Mouse (Mus musculus): ENCODE results near the gene Ankra2.

The Ankra2 gene

GRCm38 (mm10) chr13:98296072-98296471 lies 33.2 kb downstream of the Ankra2 start:
- no peak for DNase-seq (ENCODE audit: low spot score)

- DNase-seq (ENCODE audit: low spot score) = no peak
These were observed 35.1 kb downstream of the Ankra2 start for GRCm38 (mm10) chr13:98297883-98298482.

- peak; percentile 63 for DNase-seq (ENCODE audit: low spot score)
These were observed 36.2 kb downstream of the Ankra2 start for GRCm38 (mm10) chr13:98298833-98299758.

GRCm38 (mm10) chr13:98305257-98305656 lies 42.4 kb downstream of the Ankra2 start:
- no peak for DNase-seq (ENCODE audit: low spot score)

GRCm38 (mm10) chr13:98306393-98306792 lies 43.5 kb downstream of the Ankra2 start:
- DNase-seq (ENCODE audit: low spot score) = no peak

- DNase-seq (ENCODE audit: low spot score) = no peak
These were observed 44.1 kb downstream of the Ankra2 start for GRCm38 (mm10) chr13:98306852-98307475.

- no peak for DNase-seq (ENCODE audit: low spot score)
These were observed 45.1 kb downstream of the Ankra2 start for GRCm38 (mm10) chr13:98308004-98308403.

GRCm38 (mm10) chr13:98308724-98309123 lies 45.9 kb downstream of the Ankra2 start:
- no peak for DNase-seq (ENCODE audit: low spot score)

- DNase-seq (ENCODE audit: low spot score) = no peak
These were observed 48.7 kb downstream of the Ankra2 start for GRCm38 (mm10) chr13:98311597-98311996.

- no peak for DNase-seq (ENCODE audit: low spot score)
These were observed 50.8 kb downstream of the Ankra2 start for GRCm38 (mm10) chr13:98313631-98314030.

- DNase-seq (ENCODE audit: low spot score) = no peak
These were observed 52.2 kb downstream of the Ankra2 start for GRCm38 (mm10) chr13:98315124-98315523.

- DNase-seq (ENCODE audit: low spot score) = no peak
These were observed 53.2 kb downstream of the Ankra2 start for GRCm38 (mm10) chr13:98316140-98316479.

GRCm38 (mm10) chr13:98316480-98317245 lies 53.8 kb downstream of the Ankra2 start, which contains the start of gene Btf3:
Btf3 (minus strand) TSS chr13:98317006.
- peak; percentile 94 for DNase-seq (ENCODE audit: low spot score)

GRCm38 (mm10) chr13:98317246-98317677 lies 54.4 kb downstream of the Ankra2 start:
- peak; percentile 19 for DNase-seq (ENCODE audit: low spot score)

GRCm38 (mm10) chr13:98317911-98318310 lies 55.0 kb downstream of the Ankra2 start:
- no peak for DNase-seq (ENCODE audit: low spot score)
